Mouse (Mus musculus): Measurements from ENCODE around the gene Olfr1111. TPM values are rescaled to one million over a fixed set of nuclear protein-coding genes. Genes with fewer than 3 reads are reported as not detected.
"Not testable (repeated sequence)": the region's sequence is repeated elsewhere in the genome, so short reads cannot be mapped to it uniquely, and the experiment has no call there.

The Olfr1111 gene
- polyA plus RNA-seq (2014; fragmentation: Nextera tagmentation; extraction: Ambion mirVana), result not detected in 2 replicates

GRCm38 (mm10) chr2:87152524-87152923 is at the start of gene Olfr1111:
TSS of gene Olfr1111 (minus strand) at chr2:87152624.
- Histone ChIP-seq H3K27ac (ENCODE audit: low read depth, low read length) (no peak within 1 kb of the TSS), H3K4me2 (no peak within 1 kb of the TSS), H3K4me1 (ENCODE audit: control insufficient read depth, insufficient read depth, low read length) (no peaks in the 10 kb centered on the region), H3K9me3 (replicated peaks; ENCODE audit: control insufficient read depth, low read length) (no peaks in the 10 kb centered on the region), H3K9ac (ENCODE audit: low read depth, low read length) (no peak within 1 kb of the TSS), H3K27me3 (ENCODE audit: control insufficient read depth, insufficient read depth, low read length) (no peaks in the 10 kb centered on the region), H3K36me3 (ENCODE audit: control insufficient read depth, insufficient read depth, low read length) (no peaks in the 10 kb centered on the region), H3K4me3 (ENCODE audit: low read depth, low read length) (no peak within 1 kb of the TSS)
- no peak for ATAC-seq (replicated peaks; ENCODE audit: insufficient number of reproducible peaks, low FRiP score, low TSS enrichment)

GRCm38 (mm10) chr2:87187498-87187897 is 35.1 kb upstream of the Olfr1111 start, which contains the start of gene Olfr1112:
TSS of gene Olfr1112 (plus strand) at chr2:87187798.
- 75% methylated on average over 1 of the region's 1 CpGs for WGBS (ENCODE audit: insufficient replicate concordance)
- no peaks in the 10 kb centered on the region for H3K27me3 ChIP-seq (ENCODE audit: control insufficient read depth, insufficient read depth, low read length)

GRCm38 (mm10) chr2:87167731-87168130 is 15.3 kb upstream of the Olfr1111 start:
- not testable (repeated sequence) for H3K27ac ChIP-seq (ENCODE audit: low read depth, low read length); H3K4me1 ChIP-seq (ENCODE audit: control insufficient read depth, insufficient read depth, low read length); H3K4me2 ChIP-seq; H3K27me3 ChIP-seq (ENCODE audit: control insufficient read depth, insufficient read depth, low read length); ATAC-seq (replicated peaks; ENCODE audit: insufficient number of reproducible peaks, low FRiP score, low TSS enrichment); H3K9ac ChIP-seq (ENCODE audit: low read depth, low read length); H3K9me3 ChIP-seq (replicated peaks; ENCODE audit: control insufficient read depth, low read length); H3K4me3 ChIP-seq (ENCODE audit: low read depth, low read length); H3K36me3 ChIP-seq (ENCODE audit: control insufficient read depth, insufficient read depth, low read length)
- WGBS (ENCODE audit: insufficient replicate concordance), result 67% methylated on average over 2 of the region's 2 CpGs

More at GRCm38 (mm10) chr2:87187498-87187897, 35.1 kb upstream of the Olfr1111 start, which contains the start of gene Olfr1112:
- no peaks in the 10 kb centered on the region for H3K36me3 ChIP-seq (ENCODE audit: control insufficient read depth, insufficient read depth, low read length)
- no peak within 1 kb of the TSS for H3K27ac ChIP-seq (ENCODE audit: low read depth, low read length)
- H3K4me2 ChIP-seq, result no peak within 1 kb of the TSS
- no peak within 1 kb of the TSS for H3K4me3 ChIP-seq (ENCODE audit: low read depth, low read length)
- no peak within 1 kb of the TSS for H3K9ac ChIP-seq (ENCODE audit: low read depth, low read length)
- H3K4me1 ChIP-seq (ENCODE audit: control insufficient read depth, insufficient read depth, low read length), result no peaks in the 10 kb centered on the region
- H3K9me3 ChIP-seq (replicated peaks; ENCODE audit: control insufficient read depth, low read length), result no peaks in the 10 kb centered on the region
- no peak for ATAC-seq (replicated peaks; ENCODE audit: insufficient number of reproducible peaks, low FRiP score, low TSS enrichment)

GRCm38 (mm10) chr2:87140200-87140599 is 12.2 kb downstream of the Olfr1111 start, which contains the start of gene Olfr1110:
TSS of gene Olfr1110 (minus strand) at chr2:87140300.
- Histone ChIP-seq H3K4me2 (no peak within 1 kb of the TSS), H3K4me1 (ENCODE audit: control insufficient read depth, insufficient read depth, low read length) (no peaks in the 10 kb centered on the region), H3K9ac (ENCODE audit: low read depth, low read length) (no peak within 1 kb of the TSS), H3K27me3 (ENCODE audit: control insufficient read depth, insufficient read depth, low read length) (no peaks in the 10 kb centered on the region), H3K4me3 (ENCODE audit: low read depth, low read length) (no peak within 1 kb of the TSS), H3K9me3 (replicated peaks; ENCODE audit: control insufficient read depth, low read length) (no peaks in the 10 kb centered on the region), H3K36me3 (ENCODE audit: control insufficient read depth, insufficient read depth, low read length) (no peaks in the 10 kb centered on the region), H3K27ac (ENCODE audit: low read depth, low read length) (no peak within 1 kb of the TSS)
- no peak for ATAC-seq (replicated peaks; ENCODE audit: insufficient number of reproducible peaks, low FRiP score, low TSS enrichment)
- 67% methylated on average over 1 of the region's 1 CpGs for WGBS (ENCODE audit: insufficient replicate concordance)

- Histone ChIP-seq H3K4me3 (ENCODE audit: low read depth, low read length) (no peak within 1 kb of the TSS), H3K27ac (ENCODE audit: low read depth, low read length) (no peak within 1 kb of the TSS), H3K9ac (ENCODE audit: low read depth, low read length) (no peak within 1 kb of the TSS), H3K27me3 (ENCODE audit: control insufficient read depth, insufficient read depth, low read length) (no peaks in the 10 kb centered on the region), H3K9me3 (replicated peaks; ENCODE audit: control insufficient read depth, low read length) (no peaks in the 10 kb centered on the region), H3K4me2 (no peak within 1 kb of the TSS), H3K4me1 (ENCODE audit: control insufficient read depth, insufficient read depth, low read length) (no peaks in the 10 kb centered on the region), H3K36me3 (ENCODE audit: control insufficient read depth, insufficient read depth, low read length) (no peaks in the 10 kb centered on the region)
- no peak for ATAC-seq (replicated peaks; ENCODE audit: insufficient number of reproducible peaks, low FRiP score, low TSS enrichment)
Measured at GRCm38 (mm10) chr2:87114467-87114866, 38.0 kb downstream of the Olfr1111 start, which contains the start of gene Olfr259. TSS of gene Olfr259 (minus strand) at chr2:87114567.

Other genes starting within 250 kb of the Olfr1111 start
- not detected in 2 replicates for gene Olfr1098, start 228.1 kb downstream of the Olfr1111 start, polyA plus RNA-seq (2014; fragmentation: Nextera tagmentation; extraction: Ambion mirVana)
- not detected in 2 replicates for gene Olfr1099, start 191.9 kb downstream of the Olfr1111 start, polyA plus RNA-seq (2014; fragmentation: Nextera tagmentation; extraction: Ambion mirVana)
- gene Olfr1100, start 172.7 kb downstream of the Olfr1111 start, polyA plus RNA-seq (2014; fragmentation: Nextera tagmentation; extraction: Ambion mirVana), result not detected in 2 replicates
- gene Olfr1101, start 161.4 kb downstream of the Olfr1111 start, polyA plus RNA-seq (2014; fragmentation: Nextera tagmentation; extraction: Ambion mirVana), result not detected in 2 replicates
- not detected in 2 replicates for gene Olfr1102, start 154.2 kb downstream of the Olfr1111 start, polyA plus RNA-seq (2014; fragmentation: Nextera tagmentation; extraction: Ambion mirVana)
- not detected in 2 replicates for gene Olfr1104, start 125.5 kb downstream of the Olfr1111 start, polyA plus RNA-seq (2014; fragmentation: Nextera tagmentation; extraction: Ambion mirVana)
- gene Olfr1105, start 116.1 kb downstream of the Olfr1111 start, polyA plus RNA-seq (2014; fragmentation: Nextera tagmentation; extraction: Ambion mirVana), result not detected in 2 replicates
- not detected in 2 replicates for gene Olfr1106, start 100.4 kb downstream of the Olfr1111 start, polyA plus RNA-seq (2014; fragmentation: Nextera tagmentation; extraction: Ambion mirVana)
- not detected in 2 replicates for gene Olfr1107, start 76.8 kb downstream of the Olfr1111 start, polyA plus RNA-seq (2014; fragmentation: Nextera tagmentation; extraction: Ambion mirVana)
- gene Olfr1109, start 56.6 kb downstream of the Olfr1111 start, polyA plus RNA-seq (2014; fragmentation: Nextera tagmentation; extraction: Ambion mirVana), result not detected in 2 replicates
- gene Olfr259, start 38.1 kb downstream of the Olfr1111 start, polyA plus RNA-seq (2014; fragmentation: Nextera tagmentation; extraction: Ambion mirVana), result not detected in 2 replicates
- gene Olfr1110, start 12.3 kb downstream of the Olfr1111 start, polyA plus RNA-seq (2014; fragmentation: Nextera tagmentation; extraction: Ambion mirVana), result not detected in 2 replicates
- gene Olfr1112, start 35.2 kb upstream of the Olfr1111 start, polyA plus RNA-seq (2014; fragmentation: Nextera tagmentation; extraction: Ambion mirVana), result not detected in 2 replicates
- gene Olfr1113, start 56.3 kb upstream of the Olfr1111 start, polyA plus RNA-seq (2014; fragmentation: Nextera tagmentation; extraction: Ambion mirVana), result not detected in 2 replicates
- not detected in 2 replicates for gene Olfr1115, start 95.4 kb upstream of the Olfr1111 start, polyA plus RNA-seq (2014; fragmentation: Nextera tagmentation; extraction: Ambion mirVana)
- gene Olfr1116, start 114.9 kb upstream of the Olfr1111 start, polyA plus RNA-seq (2014; fragmentation: Nextera tagmentation; extraction: Ambion mirVana), result not detected in 2 replicates
- not detected in 2 replicates for gene Olfr1118, start 155.0 kb upstream of the Olfr1111 start, polyA plus RNA-seq (2014; fragmentation: Nextera tagmentation; extraction: Ambion mirVana)
- gene Olfr1120, start 202.2 kb upstream of the Olfr1111 start, polyA plus RNA-seq (2014; fragmentation: Nextera tagmentation; extraction: Ambion mirVana), result not detected in 2 replicates
- not detected in 2 replicates for gene Olfr1121, start 217.3 kb upstream of the Olfr1111 start, polyA plus RNA-seq (2014; fragmentation: Nextera tagmentation; extraction: Ambion mirVana)
- not detected in 2 replicates for gene Olfr1122, start 233.2 kb upstream of the Olfr1111 start, polyA plus RNA-seq (2014; fragmentation: Nextera tagmentation; extraction: Ambion mirVana)